Mouse (Mus musculus): ENCODE measurements around the gene Atf6.
A peak's percentile ranks its signal among the peaks of the same experiment; 100 is the strongest.

Atf6 gene

DNA sequence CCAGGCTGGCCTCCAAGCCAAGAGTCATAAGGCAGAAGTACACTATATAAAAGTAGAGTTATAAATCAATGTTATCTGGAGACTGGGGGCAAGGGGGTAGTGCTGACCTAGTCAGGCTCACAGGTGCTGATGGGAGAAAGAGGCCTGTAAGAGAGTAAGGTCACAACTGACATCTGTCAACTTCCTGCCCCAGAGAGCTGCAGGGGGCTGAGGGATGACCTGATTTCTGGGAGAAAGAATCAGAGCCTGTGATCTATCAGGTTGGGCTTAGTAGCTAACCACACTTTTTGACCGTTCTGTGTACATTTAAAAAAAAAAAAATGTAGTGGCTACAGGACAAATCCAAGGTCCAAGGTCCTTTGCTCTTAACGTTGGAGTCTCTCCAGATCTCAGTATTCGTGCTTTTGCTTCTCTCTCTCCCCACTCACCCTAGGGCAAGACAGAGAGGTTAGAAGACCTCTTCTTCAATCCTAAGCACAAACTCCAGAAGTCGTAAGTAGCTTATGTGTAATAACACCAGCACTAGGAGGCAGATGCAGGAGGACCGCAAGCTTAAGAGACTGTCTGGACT, 15.4 kb upstream of the Atf6 start:
- no peak for DNase-seq

DNA sequence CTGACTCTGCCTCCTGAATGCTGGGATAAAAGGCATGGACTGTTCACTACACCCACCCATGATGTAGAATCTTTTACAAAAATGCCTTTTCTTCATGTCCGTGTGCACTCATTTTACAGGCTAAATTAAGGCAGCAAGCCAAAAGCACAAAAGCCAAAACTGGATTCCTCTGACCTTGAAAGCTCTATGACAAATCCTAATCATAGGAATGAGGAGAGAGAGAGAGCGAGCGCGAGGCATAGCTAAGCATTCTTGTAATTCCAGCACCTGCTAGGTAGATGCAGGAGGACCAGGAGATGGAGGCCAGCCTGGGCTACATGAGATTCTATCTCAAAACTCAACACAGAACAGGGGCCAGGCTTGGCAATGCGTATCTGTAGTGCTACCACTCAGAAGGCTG, 9.3 kb upstream of the Atf6 start:
- no peak for DNase-seq

DNA sequence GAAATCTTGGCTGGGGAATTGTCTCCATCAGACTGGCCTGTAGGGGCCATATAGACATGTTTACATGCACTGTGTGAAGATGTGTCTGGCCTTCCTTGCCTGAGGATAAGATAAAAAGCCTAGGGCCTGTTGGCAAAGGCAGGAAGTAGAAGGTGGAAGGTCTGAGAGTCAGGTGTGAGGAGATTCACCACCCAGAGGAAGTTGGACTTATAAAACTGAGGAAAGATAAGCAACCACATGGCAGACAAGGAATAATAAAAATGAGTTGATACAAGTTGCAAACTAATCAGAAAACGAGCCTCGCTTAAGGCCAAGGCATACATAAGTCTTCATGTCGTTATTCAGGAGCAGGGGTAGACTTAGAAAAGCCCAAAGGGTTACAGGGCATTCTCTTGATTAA, 8.1 kb upstream of the Atf6 start:
- DNase-seq, result no peak

DNA sequence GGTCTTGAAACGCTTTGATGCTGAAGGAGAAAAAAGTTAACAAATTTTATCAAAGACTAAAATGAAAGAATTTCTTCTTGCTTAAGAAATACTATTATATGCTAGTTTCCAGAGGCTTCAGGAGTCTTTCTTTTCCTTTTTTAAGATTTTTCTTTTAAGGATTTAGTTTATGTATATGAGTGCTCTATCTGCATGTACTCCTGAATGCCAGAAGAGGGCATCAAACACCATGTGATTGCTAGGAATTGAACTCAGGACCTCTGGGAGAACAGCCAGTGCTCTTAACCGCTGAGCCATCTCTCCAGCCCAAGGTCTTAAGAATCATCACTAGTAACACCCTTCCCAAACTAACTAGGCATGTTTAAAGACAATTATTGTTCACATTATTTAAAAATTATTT, 4.4 kb upstream of the Atf6 start:
- DNase-seq, result no peak

DNA sequence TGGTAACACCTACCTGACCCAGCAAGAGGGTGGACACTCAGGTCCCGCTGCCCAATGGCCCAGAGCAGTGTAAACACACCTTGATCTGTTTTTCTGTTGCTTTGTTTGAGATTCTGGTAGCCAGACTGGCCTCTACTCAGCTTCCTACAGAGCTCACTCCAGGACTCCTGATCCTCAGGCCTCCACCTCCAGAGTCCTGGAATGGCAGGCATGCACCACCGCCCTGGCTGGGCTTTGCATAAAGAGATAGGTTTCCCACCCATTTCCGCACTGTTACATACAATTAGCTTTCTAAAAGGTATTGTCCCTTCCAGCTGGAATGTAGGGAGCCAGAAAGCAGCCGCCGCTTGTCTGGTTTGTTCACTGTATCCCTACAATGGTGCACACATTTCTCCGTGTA, 3.8 kb upstream of the Atf6 start:
- no peak for DNase-seq

DNA sequence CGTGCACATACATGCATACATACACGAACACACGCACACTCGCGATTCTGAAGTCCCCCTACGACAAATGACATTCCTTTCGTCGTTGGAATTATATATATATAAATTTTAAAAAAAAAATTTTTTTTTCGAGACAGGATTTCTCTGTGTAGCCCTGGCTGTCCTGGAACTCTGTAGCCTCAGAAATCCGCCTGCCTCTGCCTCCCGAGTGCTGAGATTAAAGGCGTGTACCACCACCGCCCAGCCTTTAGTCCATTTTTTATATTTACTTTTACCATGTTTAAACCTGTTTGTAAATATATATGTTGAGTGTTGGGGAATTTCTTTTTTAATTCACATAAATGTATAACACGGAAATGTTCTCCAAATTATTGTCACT, 1.3 kb upstream of the Atf6 start:
- no peak for DNase-seq

DNA sequence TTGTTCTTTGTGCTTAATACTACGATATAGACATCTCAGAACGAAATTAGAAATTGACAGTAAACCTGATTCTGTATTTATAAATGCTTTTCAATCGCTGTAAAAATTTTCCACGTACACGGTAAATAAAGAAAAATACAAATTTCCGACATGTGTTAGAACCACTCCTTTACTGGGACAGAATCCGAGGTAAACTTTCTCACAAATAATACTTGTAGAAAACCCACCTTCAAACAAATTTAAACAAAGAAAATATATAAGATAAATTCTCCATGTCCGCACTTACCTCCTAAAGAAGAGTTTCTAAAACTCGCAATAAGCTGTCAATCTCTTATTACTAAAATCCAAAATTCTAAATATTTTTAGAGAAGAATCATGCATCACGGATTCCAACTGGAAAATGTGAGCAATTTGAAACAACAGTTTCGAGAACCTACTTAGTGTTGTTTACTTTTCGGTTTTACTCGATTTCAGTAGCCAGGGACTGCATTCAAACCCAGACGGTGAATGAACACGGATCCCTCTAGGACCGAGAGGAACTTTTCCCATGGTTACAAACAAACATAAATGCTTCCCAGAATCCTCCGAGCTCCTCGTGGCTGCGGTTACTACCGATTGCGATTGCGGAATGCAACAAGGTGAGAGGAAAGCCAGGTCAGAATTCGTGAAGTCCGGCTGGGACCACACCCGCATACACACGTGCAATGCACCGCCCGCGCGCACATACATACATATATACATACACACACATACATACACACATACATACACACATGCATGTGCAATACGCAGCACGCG, 735 bp upstream of the Atf6 start:
- DNase-seq, result peak; percentile 73

DNA sequence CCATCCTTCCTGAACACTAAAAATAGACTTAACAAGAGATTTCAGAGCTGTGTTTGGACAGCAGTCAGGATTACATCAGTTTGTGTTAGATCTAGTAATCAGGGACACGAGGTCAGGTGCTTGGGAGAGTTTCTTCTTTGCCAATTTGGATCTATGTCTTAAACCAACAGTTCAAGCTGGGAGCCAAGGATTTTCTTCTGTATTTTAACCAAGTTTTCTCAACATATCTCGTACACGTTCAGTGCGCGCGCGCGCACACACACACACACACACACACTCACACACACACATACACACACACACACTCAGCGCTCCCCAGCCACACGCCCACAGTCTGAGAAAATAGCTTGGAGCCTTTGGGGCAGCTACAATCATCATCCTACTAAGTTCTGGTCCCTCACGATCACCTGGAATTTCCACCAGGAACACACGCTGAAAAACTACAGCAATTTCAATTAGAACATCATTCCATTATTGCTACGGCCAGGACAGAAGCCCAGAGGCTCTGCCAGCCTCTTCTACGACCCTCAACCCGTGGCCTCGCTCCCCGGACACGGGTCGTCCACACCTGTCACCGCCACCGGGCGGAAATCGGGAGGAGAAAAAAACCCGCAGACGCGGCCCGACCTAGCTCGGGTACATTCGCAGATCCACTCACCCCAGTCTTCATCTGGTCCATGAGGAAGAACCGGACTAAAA, 430 bp downstream of the Atf6 start:
- peak; percentile 21 for DNase-seq

DNA sequence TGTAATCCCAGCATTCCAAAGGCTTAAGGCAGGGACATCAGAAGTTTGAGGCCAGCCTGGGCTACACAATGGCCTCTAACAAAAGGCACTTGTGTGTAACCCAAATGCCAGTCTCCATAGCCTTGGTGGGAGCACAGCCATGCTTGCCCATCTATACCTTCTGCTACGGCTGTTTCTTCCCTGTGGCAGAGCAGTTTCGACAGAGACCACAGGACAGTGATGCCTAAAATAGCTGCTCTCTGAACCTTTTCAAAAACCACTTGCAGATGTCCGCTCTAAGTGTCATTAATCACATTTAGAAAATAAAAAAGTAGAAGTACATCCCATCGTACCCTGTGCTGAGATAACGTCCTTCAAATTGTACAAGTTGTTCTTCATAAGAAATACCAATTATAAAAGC, 2.2 kb downstream of the Atf6 start:
- no peak for DNase-seq

DNA sequence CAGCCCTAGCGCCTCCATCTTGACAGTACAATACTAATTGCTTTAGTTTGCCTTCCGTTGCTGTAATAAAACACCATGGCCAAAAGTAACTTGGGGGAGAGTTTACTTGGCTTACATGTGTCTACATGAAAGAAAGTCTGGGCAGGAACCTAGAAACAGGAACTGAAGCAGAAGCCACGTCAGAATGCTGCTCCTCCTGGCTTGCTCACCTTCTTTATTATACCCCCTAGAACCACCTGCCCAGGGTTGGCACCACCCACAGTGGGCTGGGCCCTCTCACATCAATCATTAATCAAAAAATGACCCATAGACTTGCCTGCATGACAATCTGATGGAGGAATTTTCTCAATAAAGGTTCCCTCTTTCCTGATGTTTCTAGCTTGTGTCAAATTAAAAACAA, 2.8 kb downstream of the Atf6 start:
- DNase-seq, result no peak

DNA sequence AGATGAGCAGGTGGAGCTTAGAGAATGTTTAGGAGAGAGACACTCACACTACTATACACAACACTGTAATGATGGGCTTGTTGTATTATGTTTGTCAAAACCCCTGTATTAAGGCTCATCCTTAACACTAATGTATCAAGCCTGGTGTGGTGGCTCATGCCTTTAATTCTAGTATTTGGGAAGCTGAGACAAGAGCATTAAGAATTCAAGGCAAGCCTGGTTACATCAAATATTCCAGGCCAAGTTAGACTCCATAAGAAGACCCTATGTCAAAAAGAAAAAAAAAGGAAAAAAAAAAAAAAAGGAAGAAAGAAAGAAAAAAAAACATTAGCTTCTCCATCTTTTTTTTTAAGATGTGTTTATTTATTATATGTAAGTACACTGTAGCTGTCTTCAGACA, 3.3 kb downstream of the Atf6 start:
- DNase-seq, result no peak

DNA sequence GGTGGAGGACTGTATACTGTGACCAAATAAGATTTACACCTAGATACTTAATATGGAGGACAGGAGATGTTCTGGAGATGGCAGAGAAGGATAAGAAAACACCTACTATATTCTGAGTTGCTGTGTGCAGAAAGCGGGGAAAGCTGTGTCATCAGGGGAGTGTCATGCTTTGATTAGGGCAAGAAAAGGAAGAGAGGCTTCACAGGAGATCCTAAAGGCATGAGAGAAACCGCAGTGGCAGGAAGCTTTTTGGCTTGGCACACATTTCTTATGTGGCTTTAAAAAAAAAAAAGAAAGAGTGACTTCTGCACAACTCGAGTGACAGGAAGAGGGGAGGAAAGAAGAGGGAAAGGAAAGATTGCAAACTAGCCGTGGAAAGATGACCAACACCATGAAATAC, 4.5 kb downstream of the Atf6 start:
- no peak for DNase-seq

DNA sequence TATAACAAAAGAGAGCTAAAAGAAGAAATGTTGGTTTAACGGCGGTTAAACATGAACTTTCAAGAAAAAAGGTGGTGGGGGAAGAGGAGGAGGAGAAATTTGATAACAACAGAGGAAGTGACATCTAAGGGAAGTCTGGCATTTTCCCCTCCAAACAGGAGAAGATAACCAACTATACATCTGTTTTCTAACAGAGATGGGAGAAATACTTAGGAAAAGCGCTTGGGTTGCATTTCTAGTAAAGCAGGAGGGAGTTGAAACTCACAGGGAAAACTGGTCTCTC, 5.2 kb downstream of the Atf6 start:
- no peak for DNase-seq

DNA sequence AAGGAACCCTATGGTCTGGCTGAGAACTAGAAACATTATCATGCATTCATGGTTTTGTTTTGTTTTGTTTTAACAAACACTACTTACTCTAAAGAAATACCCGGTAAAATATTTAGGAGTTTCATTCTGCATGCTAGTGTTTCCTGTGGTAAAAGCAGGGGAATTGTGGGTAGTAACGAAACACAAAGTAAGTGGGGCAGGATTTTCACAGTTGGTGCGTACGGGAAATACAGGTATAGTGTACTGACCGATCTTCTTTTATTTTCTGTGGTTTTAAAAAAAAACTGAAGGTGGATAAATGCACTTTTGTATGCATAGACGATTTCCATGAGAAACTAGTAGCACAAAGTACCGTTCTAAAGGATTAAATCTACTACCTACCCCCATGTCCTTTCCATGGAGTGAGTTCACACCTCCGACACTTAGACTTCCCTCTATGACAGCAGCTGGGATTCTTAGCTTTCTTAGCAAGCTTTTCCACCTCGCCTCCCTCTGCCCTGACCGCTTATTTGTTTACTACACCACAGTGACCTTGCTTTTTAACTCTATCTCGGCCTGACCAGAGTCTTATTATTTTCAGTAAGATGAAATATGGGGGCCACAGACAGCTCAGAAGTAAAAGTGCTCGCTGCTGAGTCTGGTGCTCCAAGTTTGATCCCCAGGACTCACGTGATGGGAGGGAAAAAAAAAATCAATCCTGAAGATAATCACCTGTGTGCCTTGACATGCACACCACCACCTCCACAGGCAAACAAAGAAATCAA, 5.7 kb downstream of the Atf6 start:
- DNase-seq, result no peak

DNA sequence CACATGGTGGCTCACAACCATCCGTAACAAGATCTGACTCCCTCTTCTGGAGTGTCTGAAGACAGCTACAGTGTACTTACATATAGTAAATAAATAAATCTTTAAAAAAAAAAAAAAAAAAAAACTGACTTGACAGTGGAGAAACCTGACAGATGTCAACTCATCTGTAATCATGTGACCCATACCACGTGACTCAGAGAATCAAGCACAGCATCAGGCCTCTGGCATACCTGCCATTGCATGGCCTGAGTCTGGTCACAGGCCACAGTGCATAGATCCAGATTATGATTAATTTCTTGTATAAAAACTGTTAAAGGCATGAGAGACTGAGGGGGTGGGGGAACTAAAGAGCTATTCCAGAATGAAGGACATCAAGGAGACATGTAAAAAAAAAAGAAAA, 8.7 kb downstream of the Atf6 start:
- no peak for DNase-seq

DNA sequence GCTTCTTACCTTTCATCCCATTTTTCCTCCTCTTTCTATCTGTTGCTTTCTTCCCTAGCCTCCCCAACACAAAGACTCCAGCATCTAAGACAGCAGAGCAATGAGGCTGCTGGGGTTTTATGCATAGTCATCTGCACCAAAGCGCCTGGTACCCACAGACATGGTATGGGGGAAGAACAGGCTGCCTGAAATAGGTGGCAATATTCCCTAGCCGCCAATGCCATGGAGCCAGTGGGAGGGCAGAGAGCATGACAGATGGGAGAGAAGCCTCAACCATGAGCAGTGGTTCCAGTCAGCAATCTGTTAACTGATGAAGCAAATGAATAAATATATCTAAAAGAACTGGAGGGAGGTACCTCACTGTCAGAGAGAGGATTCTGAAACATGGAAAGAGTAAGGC, 10.2 kb downstream of the Atf6 start:
- peak; percentile 23 for DNase-seq

DNA sequence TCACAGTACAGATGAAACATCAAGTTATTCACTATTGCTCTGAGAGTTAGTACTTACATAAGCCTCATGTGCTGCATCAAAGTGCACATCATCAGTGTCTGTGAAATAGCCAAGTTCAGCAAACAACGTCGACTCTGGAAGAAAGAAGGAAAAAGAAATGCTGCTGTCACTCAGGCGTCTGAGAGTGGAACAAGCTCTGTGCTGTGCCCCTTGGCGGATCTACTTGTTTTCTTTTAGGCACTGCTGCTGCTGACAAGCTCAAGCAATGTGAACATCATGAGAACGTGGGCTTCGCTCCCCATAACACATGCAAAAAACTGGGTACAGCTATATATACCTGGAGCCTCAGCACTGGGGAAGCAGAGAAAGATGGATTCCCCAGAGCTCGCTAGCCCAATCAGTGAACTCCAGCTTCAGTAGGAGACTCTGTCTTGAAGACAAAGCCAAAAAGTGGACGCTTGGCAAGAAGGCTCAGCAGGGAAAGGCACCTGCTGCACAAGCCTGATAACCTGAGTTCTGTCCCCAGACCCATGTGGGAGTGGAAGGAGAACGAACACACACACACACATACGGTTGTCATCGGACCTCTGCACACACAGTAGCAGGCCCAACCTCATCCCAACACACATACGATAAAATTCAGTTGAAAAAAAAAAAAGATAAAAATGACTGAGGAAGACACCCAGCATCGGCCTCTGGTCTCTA, 12.4 kb downstream of the Atf6 start:
- DNase-seq, result no peak

DNA sequence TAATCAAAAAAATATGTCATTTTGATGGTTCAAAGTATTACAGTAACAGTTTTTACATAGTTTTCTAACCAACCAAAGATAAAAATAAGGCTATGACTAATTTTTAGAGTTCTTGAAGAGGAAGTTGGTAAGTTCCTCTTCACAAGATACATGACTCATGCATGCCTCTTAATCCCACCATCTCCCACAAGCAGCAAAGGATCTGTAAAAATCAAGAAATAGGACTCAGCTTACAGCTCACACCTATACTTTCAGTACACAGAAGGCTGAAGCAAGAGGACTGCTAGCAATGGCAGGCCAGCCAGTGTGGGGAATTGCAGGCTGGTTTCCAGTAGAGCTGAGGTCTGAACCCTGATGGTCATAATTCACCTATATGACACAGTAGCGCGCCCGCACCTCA, 14.0 kb downstream of the Atf6 start:
- no peak for DNase-seq

DNA sequence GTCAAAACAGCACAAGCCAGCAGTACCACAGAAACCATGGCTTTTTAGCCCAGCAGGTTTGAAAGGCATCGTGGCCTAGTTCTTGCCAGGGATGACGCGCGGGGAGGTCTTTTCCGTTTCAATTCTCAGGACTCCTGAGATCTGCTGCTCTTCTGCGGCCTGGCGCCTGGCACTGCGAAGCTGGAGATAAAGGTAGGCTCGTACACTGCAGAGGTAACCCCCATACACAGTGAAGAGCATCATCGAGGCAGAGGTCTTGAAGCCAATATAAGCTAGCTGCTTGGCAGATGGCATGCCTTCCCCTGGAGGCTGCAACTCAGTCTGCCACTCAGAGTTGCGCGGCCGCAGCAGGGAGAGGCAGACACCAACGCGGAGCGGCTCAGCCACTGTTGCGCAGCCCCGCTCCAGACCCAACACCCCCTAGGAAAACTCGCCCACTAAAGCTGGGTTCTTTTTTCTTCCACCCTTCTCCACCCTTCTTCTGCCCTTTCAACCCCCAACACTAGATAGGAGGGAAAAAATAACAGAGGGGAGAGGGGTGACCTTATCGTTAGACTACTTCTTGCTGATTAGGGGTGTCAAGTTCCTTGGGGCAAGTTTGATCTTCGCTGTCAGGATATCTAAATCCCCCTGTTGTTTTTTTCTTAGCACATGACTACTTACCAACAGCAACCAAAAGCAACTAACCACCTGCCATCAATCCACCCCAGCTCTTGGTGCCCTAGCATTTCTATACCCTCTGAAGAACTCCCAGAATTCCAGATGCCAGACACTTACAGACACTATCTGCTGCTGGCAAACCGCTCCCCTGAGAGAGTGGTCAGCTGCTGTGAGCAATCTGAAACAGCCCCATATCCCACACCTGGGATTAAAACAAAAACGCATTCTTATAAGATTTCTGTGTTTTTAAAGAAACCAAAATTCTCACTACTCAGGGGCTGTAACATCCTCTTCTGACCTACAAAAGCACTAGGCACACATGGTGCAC, 16.6 kb downstream of the Atf6 start:
- DNase-seq, result no peak

DNA sequence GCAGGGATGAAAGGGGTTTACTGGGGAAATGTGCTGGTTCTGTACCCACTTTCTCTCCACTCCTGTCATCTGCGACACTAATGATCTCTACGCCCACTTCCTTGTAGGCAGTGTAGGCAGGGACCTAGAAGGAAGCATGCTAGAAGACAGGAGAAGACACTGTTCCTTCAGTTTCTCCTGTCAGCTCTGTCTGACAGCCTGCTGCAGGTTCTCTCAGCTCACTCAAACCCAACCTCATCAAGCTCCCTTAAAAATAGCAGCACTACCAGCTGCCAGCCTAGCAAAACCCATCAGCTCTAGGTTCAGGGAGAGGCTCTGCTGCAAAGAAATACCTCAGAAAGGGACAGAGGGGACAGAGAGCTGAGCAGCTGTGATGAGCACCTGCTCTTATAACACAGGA, 17.6 kb downstream of the Atf6 start:
- no peak for DNase-seq

DNA sequence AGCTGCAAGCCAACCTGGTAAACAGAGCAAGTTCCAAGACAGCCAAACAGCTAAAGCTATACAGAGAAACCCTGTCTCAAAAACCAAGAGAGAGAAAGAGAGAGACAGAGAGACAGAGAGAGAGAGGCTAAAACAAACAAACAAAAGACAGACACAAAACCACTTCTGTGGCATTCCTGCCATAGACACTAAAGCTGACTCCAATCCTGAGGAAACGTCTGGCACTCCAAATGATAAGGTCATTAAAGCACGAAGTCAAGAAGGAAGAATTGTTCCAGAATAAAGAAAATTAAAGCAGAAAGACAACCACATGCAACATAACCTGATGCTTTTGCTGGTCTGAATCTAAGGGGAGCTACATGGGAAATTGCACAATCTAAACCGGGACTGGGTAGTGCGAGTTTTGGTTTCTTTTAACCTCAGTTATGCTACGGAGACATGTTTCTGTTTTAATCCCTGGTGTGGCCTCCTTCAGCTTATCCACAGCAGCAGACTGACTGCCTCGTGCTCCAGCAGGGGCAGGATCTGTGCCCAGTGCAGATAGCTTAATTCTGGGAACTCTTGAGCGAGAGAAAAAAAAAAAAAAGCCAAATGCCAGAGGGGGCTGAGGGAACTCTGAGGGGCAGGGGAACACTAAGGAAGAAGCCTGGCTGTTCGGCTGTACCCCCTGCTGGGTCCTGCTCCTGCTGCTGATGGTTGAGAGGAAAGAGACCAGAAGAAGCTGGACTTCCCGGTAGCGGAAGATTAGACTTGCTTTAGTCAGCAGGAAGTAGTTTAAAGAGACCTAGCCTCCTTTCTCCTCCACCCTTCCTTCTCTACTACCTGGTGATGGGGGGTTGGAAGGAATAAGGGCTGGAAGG, 21.9 kb downstream of the Atf6 start:
- no peak for DNase-seq

Data from cerebellum, adult 11-12 months (tissue).